Mouse (Mus musculus): Measurements from ENCODE around the gene BC061237. TPM values are rescaled to one million over a fixed set of nuclear protein-coding genes. Genes with fewer than 3 reads are reported as not detected.
"Not testable (repeated sequence)": the region's sequence is repeated elsewhere in the genome, so short reads cannot be mapped to it uniquely, and the experiment has no call there.

Gene BC061237
- total RNA-seq (2014; rRNA removed) = 0.44 TPM in 1 of 2 replicates, not detected in the other
- polyA plus RNA-seq (2015; fragmentation: Nextera tagmentation; extraction: Ambion mirVana) = not detected in 2 replicates

DNA sequence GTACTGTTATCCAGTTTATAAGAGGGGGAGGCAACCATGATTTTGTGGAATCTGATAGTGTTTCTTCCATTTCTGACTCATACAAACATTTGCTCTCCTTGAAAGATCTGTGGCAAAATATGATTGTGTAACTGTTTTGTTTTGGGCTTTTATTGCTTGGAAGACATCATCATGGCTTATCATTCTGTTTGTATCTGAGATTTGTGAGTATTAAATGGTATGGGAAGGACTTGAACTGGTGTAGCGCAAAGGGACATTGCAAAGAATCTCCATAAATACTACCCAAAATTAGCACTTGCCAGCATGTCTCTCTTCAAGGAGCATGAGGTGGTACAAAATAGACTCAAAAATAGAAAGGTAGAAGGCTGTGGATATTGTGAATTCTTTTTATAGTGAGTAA lies at the start of gene BC061237:
Gene BC061237 (plus strand): TSS at position 301 of the 400 bp plus-strand sequence.
- DNase-seq (ENCODE audit: low spot score); H3K9me3 ChIP-seq (ENCODE audit: low read length); H3K4me1 ChIP-seq (ENCODE audit: insufficient read depth, low read length); H3K27me3 ChIP-seq (ENCODE audit: insufficient read depth, low read length); H3K4me3 ChIP-seq (ENCODE audit: low read depth, low read length); H3K36me3 ChIP-seq (ENCODE audit: insufficient read depth, low read length); ATAC-seq (ENCODE audit: low FRiP score); H3K9ac ChIP-seq (replicated peaks; ENCODE audit: low read length, poor library complexity, severe bottlenecking); H3K27ac ChIP-seq (ENCODE audit: low read depth, low read length); H3K4me2 ChIP-seq (ENCODE audit: low read depth, low read length, poor library complexity, severe bottlenecking): not testable (repeated sequence)
- WGBS = no CpG with 5 or more reads among the region's 1 CpGs

DNA sequence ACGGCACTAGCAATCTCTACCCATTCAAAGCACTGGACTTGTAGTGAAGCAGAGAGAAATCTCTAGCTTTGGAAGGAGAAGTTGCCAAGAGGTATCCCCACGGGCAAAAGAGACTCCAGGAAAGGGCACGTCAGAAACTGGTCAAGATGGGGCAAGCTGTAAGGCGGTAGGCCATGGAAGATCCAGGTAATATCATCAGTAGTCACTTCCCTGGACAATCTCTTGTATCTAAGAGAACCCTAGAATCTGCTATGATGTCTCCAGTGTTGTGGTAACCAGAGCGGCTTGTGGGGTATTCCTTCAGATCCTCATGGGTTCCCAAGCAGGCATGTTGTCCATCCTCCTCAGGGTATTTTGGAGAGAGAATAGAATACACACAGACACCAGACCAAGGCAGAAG lies 25.7 kb downstream of the BC061237 start, which contains the start of gene Gm17093:
Gene Gm17093 (plus strand): TSS at position 301 of the 400 bp plus-strand sequence.
- not testable (repeated sequence) for H3K27ac ChIP-seq (ENCODE audit: low read depth, low read length); H3K4me1 ChIP-seq (ENCODE audit: insufficient read depth, low read length); H3K4me3 ChIP-seq (ENCODE audit: low read depth, low read length); ATAC-seq (ENCODE audit: low FRiP score); H3K9ac ChIP-seq (replicated peaks; ENCODE audit: low read length, poor library complexity, severe bottlenecking); H3K36me3 ChIP-seq (ENCODE audit: insufficient read depth, low read length); DNase-seq (ENCODE audit: low spot score); H3K4me2 ChIP-seq (ENCODE audit: low read depth, low read length, poor library complexity, severe bottlenecking); H3K27me3 ChIP-seq (ENCODE audit: insufficient read depth, low read length); H3K9me3 ChIP-seq (ENCODE audit: low read length)
- 82% methylated on average over 5 of the region's 5 CpGs for WGBS

DNA sequence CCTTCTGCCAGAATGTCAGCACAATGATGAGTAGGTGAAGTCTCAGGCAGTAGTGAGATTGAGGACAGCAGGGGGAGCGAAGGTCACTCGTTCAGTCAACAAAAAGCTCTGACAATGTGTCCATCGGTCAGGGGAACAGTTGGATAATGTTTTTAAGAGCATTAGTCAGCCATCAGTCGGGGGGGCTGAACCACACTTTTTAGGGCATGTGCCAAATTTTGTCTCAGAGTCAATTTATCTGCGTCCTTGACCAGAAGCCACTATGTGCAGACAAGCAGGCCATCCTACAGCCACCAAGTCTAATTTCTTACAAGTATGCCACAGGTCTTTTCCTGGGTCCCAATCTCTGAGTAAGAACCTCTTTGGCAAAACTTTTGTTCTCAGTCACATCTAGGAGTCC lies 55.7 kb downstream of the BC061237 start:
- H3K4me3 ChIP-seq (ENCODE audit: low read depth, low read length); DNase-seq (ENCODE audit: low spot score); H3K4me2 ChIP-seq (ENCODE audit: low read depth, low read length, poor library complexity, severe bottlenecking); H3K4me1 ChIP-seq (ENCODE audit: insufficient read depth, low read length); H3K36me3 ChIP-seq (ENCODE audit: insufficient read depth, low read length); H3K9ac ChIP-seq (replicated peaks; ENCODE audit: low read length, poor library complexity, severe bottlenecking); ATAC-seq (ENCODE audit: low FRiP score); H3K9me3 ChIP-seq (ENCODE audit: low read length); H3K27ac ChIP-seq (ENCODE audit: low read depth, low read length); H3K27me3 ChIP-seq (ENCODE audit: insufficient read depth, low read length): not testable (repeated sequence)
- 74% methylated on average over 3 of the region's 5 CpGs for WGBS

Other genes with a start within 250 kb of the BC061237 start
- gene Gm8220, start 206.9 kb upstream of the BC061237 start, total RNA-seq (2014; rRNA removed) = not detected in 2 replicates
- gene Gm8220, start 206.9 kb upstream of the BC061237 start, polyA plus RNA-seq (2015; fragmentation: Nextera tagmentation; extraction: Ambion mirVana) = not detected in 2 replicates
- not detected in 2 replicates for gene Gm5930, start 153.9 kb upstream of the BC061237 start, total RNA-seq (2014; rRNA removed)
- gene Gm5930, start 153.9 kb upstream of the BC061237 start, polyA plus RNA-seq (2015; fragmentation: Nextera tagmentation; extraction: Ambion mirVana) = not detected in 2 replicates
- gene Gm8229, start 127.1 kb upstream of the BC061237 start, total RNA-seq (2014; rRNA removed) = 0.24 TPM in 1 of 2 replicates, not detected in the other
- not detected in 2 replicates for gene Gm8229, start 127.1 kb upstream of the BC061237 start, polyA plus RNA-seq (2015; fragmentation: Nextera tagmentation; extraction: Ambion mirVana)
- not detected in 2 replicates for gene Gm3371, start 81.8 kb upstream of the BC061237 start, total RNA-seq (2014; rRNA removed)
- not detected in 2 replicates for gene Gm3371, start 81.8 kb upstream of the BC061237 start, polyA plus RNA-seq (2015; fragmentation: Nextera tagmentation; extraction: Ambion mirVana)
- gene Gm8232, start 58.8 kb upstream of the BC061237 start, total RNA-seq (2014; rRNA removed) = not detected in 2 replicates
- not detected in 2 replicates for gene Gm8232, start 58.8 kb upstream of the BC061237 start, polyA plus RNA-seq (2015; fragmentation: Nextera tagmentation; extraction: Ambion mirVana)
- not detected in 2 replicates for gene Gm17093, start 25.8 kb downstream of the BC061237 start, total RNA-seq (2014; rRNA removed)
- gene Gm17093, start 25.8 kb downstream of the BC061237 start, polyA plus RNA-seq (2015; fragmentation: Nextera tagmentation; extraction: Ambion mirVana) = not detected in 2 replicates
- gene Gm8247, start 90.7 kb downstream of the BC061237 start, total RNA-seq (2014; rRNA removed) = not detected in 2 replicates
- gene Gm8247, start 90.7 kb downstream of the BC061237 start, polyA plus RNA-seq (2015; fragmentation: Nextera tagmentation; extraction: Ambion mirVana) = not detected in 2 replicates
- not detected in 2 replicates for gene Gm5624, start 135.5 kb downstream of the BC061237 start, total RNA-seq (2014; rRNA removed)
- not detected in 2 replicates for gene Gm5624, start 135.5 kb downstream of the BC061237 start, polyA plus RNA-seq (2015; fragmentation: Nextera tagmentation; extraction: Ambion mirVana)
- gene Gm8257, start 214.0 kb downstream of the BC061237 start, total RNA-seq (2014; rRNA removed) = not detected in 2 replicates
- gene Gm8257, start 214.0 kb downstream of the BC061237 start, polyA plus RNA-seq (2015; fragmentation: Nextera tagmentation; extraction: Ambion mirVana) = not detected in 2 replicates

Measured in midbrain, postnatal 0 days (tissue).